Mouse (Mus musculus) layer of hippocampus, postnatal 25 days (tissue): ENCODE measurements at regions not wholly inside any gene's neighbourhood (a gene's known extent, or its start where the extent isn't known, plus 50 kb on each side); places are given as distances from the start of the nearest gene placed in this dataset.
A peak's percentile ranks its signal among the peaks of the same experiment; 100 is the strongest.

Experiments
- DNase-seq, 2 experiments: peaks; one replicate each; pipeline ENCODE4 v3.0.0; 2022; ENCODE audit warnings: mixed read lengths in 2 of 2, low spot score in 1 of 2; ENCODE audit errors: extremely low spot score in 1 of 2

GRCm38 (mm10) chr9:61714331-61715035 lies 199.9 kb downstream of the Rplp1 start:
- no peak for DNase-seq

- DNase-seq = no peak
Observed at GRCm38 (mm10) chr9:61713806-61714205, 200.5 kb downstream of the Rplp1 start.

- no peak for DNase-seq
Observed at GRCm38 (mm10) chr9:61711296-61711695, 203.0 kb downstream of the Rplp1 start.

GRCm38 (mm10) chr9:61707875-61708274 lies 206.5 kb downstream of the Rplp1 start:
- no peak for DNase-seq

DNA sequence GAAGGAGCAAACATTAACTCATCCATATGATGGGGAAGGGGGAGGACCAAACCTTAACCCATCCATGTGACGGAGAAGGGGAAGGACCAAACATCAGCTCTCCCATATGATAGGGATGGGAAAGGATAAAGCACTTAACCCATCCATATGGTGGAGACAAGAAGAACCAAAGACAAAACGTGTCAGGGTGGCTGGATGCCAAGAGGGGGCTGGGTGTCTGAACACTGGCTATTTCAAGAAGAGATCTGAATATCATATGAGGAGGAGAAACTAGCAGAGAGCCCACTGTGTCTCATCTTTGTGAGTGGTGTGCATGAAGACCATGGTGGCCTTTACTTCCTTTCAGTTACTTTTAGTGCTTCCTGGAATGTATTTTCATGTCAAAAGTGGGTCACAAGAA lies 207.0 kb downstream of the Rplp1 start:
- DNase-seq = no peak

DNA sequence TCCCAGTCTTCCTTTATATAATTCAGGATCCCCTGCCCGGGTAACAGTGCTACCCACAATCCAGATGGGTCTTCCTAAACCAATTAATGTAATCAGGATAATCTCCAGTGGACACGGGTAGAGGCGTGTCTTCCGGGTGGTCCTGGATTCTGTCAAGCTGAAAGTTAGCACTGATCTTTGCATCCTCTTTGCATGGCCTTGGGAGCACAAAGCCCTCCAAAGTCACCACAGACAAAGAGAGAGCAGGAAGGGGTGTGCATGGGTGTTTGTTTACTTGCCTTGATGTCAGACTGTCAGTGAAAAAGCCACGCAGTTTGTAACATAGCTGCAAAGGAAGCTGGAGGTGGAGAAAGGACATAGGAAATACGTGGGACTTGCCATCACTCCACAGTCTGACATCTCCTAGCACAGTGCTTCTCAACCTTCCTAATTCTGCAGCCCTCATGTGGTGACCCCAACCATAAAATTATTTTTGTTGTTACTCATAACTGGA lies 208.0 kb downstream of the Rplp1 start:
- no peak for DNase-seq

DNA sequence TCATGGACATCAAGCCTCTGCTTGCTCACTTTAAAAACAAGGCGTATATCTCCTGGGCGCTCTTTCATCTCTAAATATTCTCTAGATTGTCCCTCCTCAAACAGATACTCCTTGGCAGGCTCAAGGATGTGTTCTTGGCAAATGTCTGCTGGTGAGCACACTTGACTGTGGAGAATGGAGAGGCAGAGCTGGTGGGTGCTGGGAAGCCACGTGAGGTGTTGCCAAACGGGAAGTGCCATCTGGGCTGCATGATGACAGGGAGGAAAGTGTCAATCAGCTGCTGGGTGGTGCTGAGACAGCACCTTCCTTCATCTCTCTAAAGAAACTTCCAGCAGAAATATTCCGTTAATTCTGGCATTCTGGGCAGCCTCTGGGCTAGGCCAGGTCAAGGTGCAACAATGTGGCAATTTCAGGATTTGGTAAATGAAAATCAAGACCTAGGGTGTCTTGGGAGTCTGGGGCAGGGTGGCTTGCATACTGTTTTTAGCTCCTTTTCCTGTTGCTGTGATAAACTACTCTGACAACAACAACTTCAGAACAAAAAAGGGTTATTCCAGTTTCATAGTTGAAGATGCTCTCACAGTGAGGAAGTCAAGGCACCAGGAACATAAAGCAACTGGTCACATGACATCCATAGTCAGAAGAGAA lies 208.6 kb downstream of the Rplp1 start:
- DNase-seq = peak in 1 of 2 experiments; percentile 46

DNA sequence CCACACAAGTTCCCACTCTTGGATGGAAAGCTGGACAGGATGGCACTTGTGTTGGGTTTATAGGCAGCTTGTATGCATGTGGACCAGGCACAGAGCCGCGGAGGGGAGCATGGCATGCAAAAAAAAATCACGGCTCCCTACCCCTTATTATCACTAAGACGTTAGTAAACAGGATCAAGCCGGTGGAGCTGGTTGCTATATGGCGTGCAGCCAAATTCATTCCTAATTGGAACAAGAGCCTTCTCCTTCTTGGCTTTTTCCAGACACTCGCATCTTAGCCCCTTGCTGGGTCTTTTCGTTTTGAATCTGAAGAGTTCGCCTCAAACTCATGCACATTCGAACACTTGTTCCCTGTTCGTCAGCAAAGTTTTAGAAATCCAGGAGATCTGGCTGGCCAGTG lies 211.0 kb downstream of the Rplp1 start:
- no peak for DNase-seq

DNA sequence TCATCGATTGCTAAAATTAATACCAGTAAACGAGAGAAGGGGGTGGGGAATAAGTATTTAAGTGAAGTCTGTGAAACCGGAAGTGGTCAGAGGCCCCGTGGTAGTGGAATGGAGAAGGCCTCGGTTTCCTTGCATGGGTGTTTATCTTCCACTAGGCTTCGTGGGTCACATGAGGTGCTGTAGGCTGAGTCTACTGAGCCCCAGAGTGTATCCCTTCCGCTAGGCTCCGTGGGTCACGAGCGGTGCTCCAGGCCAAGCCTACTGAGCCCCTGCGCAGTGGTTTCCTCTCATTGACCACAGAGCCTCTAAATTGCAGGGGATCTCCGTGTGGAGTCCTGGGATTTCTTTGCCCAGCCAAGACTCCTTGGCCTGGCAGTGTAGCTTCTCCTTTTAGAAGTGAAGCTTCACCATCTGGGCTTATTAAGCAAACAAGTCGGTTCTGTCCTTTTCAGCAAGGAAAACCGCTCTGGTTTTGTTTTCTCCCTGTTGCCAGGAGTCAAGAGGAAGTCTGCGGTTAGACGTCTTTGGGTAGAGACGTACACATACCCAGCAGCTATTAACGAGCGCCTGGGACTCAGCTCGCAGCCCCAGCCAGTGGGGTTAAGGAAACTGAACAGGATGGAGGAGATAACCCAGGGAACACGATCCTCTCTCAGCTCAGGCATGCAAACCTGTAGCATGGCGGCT lies 211.9 kb downstream of the Rplp1 start:
- DNase-seq = no peak

DNA sequence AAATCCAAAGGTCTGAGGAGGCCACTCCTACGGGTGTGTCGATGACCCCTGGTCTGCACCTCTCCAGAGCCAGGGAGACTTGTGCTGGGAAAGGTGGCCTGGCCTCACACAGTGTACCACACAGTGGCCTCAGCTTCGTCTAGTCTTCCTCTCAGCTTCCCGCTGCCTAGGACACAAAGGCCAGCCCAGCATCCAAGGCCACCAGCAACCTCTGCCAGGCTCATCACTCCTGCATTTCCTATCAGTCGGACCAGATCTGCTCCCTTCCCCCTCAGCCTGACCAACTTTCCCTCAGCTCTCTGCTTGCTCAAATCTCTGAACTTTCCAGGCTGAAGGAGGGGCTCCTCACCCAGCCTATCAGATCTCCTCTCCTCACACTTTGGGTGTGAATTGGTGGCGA lies 213.8 kb downstream of the Rplp1 start:
- no peak for DNase-seq

DNA sequence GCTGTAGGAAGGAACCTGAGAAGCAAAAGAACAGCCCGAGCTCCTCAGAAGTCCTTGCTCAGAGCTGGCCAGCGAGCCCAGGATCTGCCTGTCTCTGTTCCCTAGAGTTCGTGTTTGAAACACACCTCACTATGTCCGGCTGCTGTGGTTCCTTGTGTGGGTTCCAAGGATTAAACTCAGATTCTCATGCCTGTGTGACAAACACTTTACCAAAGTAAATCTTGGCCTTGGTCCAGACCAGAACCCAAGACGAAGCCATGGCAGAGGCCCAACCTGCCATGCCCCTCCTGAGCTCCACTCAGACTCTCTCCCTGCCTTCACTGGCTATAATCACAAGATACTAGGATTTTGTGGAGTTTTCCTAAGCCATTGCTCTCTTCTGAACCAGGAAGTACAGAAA lies 214.7 kb downstream of the Rplp1 start:
- no peak for DNase-seq

- DNase-seq = peak; percentile 48 to 76
Observed at GRCm38 (mm10) chr9:61697959-61698358, 216.4 kb downstream of the Rplp1 start.

GRCm38 (mm10) chr9:61696831-61697230 lies 217.5 kb downstream of the Rplp1 start:
- DNase-seq = no peak

DNA sequence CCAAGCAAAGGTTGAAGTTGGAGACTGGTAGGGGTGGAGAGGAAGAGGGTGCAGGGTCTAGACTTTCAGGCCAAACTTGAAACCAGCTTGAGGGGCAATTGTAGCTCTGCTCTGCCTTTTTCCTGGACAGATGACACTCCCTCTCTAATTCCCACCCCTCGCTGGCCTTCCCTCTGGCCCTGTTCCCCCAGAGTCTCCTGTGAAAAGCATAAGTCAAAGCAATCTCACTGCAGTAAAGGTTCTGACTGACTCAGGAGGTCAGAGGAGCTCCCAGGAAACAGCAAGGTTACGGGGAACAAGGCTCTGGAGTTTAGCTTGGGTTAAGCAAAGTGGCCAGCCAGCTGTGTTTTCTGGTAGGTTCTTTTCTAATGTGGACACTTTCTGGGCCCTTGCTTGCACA lies 218.5 kb downstream of the Rplp1 start:
- DNase-seq = no peak

DNA sequence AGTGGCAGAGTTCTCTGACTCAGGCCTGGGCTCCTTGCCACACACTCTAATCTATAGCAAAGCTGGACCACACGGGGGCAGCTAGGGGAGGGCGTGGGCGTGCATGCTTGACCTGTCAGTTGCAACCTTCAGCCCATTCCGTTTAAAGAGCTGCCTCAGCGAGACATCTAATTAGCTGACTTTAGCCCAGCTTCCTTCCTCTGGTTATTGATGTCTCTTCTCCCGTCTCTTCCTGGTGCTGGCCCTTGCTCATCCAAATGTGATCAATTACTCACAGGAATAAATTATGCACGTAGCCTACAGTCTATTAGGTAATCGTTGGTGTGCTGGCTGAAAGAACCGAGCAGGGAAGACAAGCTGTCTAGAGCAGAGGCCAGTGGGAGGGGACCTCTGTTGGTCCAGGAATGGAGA lies 219.0 kb downstream of the Rplp1 start:
- DNase-seq = no peak

GRCm38 (mm10) chr9:61694206-61694605 lies 220.1 kb downstream of the Rplp1 start:
- no peak for DNase-seq

GRCm38 (mm10) chr9:61690786-61691185 lies 223.6 kb downstream of the Rplp1 start:
- DNase-seq = no peak

GRCm38 (mm10) chr9:61689939-61690338 lies 224.4 kb downstream of the Rplp1 start:
- no peak for DNase-seq

DNA sequence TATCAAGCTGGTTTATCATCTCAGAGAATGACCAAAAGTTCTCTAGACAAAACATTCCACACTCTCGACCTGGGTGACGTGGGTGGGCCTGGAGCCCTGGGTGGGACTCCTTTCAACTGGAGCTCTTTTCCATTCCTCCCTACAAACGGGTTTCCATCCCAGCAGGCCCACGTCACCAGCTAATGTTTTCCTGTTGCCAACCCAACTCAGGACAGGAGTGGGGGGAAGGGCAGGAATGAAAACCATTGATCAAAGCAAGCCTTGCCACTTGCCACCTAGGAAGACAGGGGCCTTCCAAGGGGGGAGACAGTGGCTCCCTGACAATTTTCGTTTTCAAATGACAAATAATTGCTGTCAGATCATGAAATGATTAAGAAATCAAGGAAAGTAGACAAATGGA lies 224.8 kb downstream of the Rplp1 start:
- DNase-seq = no peak

- no peak for DNase-seq
Observed at GRCm38 (mm10) chr9:61683557-61683956, 230.8 kb downstream of the Rplp1 start.

DNA sequence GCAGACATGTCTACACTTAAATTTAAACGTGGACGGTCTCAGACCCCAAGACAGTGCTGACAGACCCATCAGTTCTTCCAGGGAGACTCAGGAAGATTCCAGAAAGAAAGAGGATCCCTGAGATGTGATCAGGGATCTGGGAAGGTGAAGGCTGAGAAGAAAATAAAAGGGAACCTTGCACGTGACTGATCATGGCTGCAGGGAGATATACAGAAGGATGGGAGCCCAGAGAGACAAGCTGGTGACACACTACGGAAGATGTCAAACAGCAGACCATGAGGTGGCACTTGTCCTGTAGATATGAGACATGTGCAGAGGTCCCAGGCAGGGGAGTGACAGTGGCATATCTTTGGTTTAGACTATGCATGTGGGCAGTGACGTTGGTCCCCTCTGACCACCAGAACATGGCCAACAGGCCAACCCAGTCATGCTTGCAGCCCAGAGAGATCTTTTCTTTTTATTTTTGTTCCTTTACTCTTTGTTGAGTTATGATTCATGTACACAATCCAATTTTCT lies 231.5 kb downstream of the Rplp1 start:
- no peak for DNase-seq
